Mouse (Mus musculus): ENCODE results near the gene Rragd. TPM values are rescaled to one million over a fixed set of nuclear protein-coding genes. Genes with fewer than 3 reads are reported as not detected.

The Rragd gene
- polyA plus RNA-seq, 1 experiment from 2014 or later: 21.1 TPM

DNA sequence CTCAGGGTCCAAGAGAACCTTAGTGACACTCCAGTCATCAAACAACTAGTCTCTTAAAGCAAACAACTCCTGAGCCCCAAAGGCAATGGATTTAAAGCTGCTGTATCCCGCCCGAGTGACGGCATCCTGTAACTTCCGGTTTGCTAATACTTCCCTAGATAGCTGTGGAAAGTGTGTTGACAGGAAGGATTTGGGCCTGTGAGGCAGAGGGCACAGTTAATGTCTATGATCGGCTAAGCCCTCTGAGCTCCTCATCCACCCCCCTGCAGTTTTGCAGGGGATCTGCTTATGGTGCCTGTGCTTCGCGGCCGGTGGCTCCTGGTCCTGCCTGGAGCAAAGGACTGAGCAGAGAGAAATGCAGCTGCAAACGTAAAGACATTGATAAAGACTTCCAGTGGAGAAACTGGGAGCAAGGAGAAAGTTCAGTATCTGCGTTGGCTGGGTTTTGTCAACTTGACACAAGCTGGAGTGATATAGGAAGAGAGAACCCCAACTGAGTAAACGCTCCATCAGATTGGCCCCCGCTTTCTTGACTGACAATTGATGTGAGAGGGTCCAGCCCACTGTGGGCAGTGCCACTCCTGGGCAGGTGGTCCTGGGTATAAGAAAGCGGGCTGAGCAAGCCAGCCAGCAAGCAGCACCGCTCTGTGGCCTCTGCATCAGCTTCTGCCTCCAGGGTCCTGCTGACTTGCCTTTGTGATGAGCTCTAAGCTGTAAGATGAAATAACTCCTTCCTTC, 83.6 kb downstream of the Rragd start:
- Histone ChIP-seq H3K4me2 (replicated peaks; ENCODE audit: low read depth, low read length) (no peak overlapping the region), H3K9me3 (ENCODE audit: control insufficient read depth, low read length) (no peaks in the 10 kb centered on the region), H3K4me1 (ENCODE audit: control insufficient read depth, insufficient read depth, low read length) (no peaks in the 10 kb centered on the region), H3K9ac (ENCODE audit: low read depth, low read length) (no peak overlapping the region), H3K36me3 (ENCODE audit: control insufficient read depth, insufficient read depth, low read length) (no peaks in the 10 kb centered on the region), H3K4me3 (ENCODE audit: low read length) (no peak overlapping the region), H3K27me3 (ENCODE audit: control insufficient read depth, insufficient read depth, low read length) (no peaks in the 10 kb centered on the region), H3K27ac (ENCODE audit: low read depth, low read length) (no peak overlapping the region)
- WGBS: 72% methylated on average over 14 of the region's 14 CpGs
- ATAC-seq (ENCODE audit: low FRiP score, low TSS enrichment): no peak

DNA sequence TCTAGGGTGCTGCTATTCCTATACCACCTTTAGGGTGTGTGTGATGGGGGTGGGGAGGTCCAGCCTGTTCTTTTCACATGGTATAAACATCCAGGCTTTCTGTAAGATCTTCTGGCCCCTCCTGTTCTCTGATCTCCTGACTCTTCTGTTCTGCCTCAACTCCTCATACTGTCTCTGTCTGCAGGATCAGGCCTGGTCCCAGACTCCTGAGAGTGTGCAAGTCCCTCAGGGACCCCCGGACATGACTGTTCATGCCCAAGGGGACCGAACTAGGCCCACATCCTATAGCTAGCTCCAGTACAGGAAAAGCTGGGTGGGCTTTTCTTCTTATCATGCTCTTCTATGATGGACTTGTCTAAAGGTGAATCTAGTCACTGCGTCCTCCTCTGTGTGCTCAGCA, 84.5 kb downstream of the Rragd start:
- H3K9ac ChIP-seq (ENCODE audit: low read depth, low read length): no peak overlapping the region
- no peaks in the 10 kb centered on the region for H3K36me3 ChIP-seq (ENCODE audit: control insufficient read depth, insufficient read depth, low read length)
- no peaks in the 10 kb centered on the region for H3K9me3 ChIP-seq (ENCODE audit: control insufficient read depth, low read length)
- H3K27me3 ChIP-seq (ENCODE audit: control insufficient read depth, insufficient read depth, low read length): no peaks in the 10 kb centered on the region
- WGBS: 90% methylated on average over 3 of the region's 3 CpGs
- H3K4me1 ChIP-seq (ENCODE audit: control insufficient read depth, insufficient read depth, low read length): no peaks in the 10 kb centered on the region
- no peak overlapping the region for H3K4me2 ChIP-seq (replicated peaks; ENCODE audit: low read depth, low read length)
- no peak overlapping the region for H3K4me3 ChIP-seq (ENCODE audit: low read length)
- no peak overlapping the region for H3K27ac ChIP-seq (ENCODE audit: low read depth, low read length)
- ATAC-seq (ENCODE audit: low FRiP score, low TSS enrichment): no peak

DNA sequence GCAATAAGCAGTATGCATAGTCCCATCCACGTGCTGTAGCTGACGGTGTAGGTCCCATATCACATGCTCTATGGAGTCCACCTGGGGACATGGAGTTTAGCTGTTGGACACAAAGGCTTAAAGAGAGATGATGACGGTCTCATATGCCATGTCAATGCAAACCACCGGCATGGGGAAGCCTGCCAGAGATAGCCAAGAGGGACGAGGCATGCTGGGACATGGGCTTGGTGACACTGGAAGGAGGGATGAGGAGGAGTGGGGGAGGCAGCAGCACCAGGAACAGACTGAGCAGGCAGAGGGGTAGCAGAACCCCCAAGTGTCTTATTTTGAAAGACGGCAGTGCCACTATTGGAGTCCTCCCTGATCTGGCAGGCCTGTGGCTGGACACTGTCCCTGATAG, 85.0 kb downstream of the Rragd start:
- H3K27ac ChIP-seq (ENCODE audit: low read depth, low read length): no peak overlapping the region
- H3K9me3 ChIP-seq (ENCODE audit: control insufficient read depth, low read length): no peaks in the 10 kb centered on the region
- no peak overlapping the region for H3K4me3 ChIP-seq (ENCODE audit: low read length)
- 92% methylated on average over 6 of the region's 6 CpGs for WGBS
- H3K27me3 ChIP-seq (ENCODE audit: control insufficient read depth, insufficient read depth, low read length): no peaks in the 10 kb centered on the region
- H3K4me1 ChIP-seq (ENCODE audit: control insufficient read depth, insufficient read depth, low read length): no peaks in the 10 kb centered on the region
- H3K36me3 ChIP-seq (ENCODE audit: control insufficient read depth, insufficient read depth, low read length): no peaks in the 10 kb centered on the region
- no peak for ATAC-seq (ENCODE audit: low FRiP score, low TSS enrichment)
- H3K4me2 ChIP-seq (replicated peaks; ENCODE audit: low read depth, low read length): no peak overlapping the region
- H3K9ac ChIP-seq (ENCODE audit: low read depth, low read length): no peak overlapping the region

DNA sequence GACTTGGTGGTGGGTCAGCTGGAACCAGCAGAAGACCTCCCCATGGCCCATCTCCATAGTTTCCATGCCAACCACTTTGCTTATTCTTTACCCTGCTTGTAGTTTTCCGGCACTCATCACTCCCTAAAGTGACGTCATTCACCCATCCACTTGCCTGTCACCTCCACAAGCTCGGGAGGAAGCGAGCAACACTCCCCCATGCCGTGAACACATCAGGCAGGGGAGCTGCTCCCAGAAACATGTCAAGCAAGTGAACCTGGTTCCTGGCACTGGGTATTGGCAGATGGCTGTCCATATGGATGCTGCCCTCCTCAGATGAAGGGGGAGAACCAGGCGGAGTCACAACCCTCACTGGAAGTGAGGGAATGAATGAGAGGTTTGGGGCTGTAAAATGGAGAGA, 86.1 kb downstream of the Rragd start:
- ATAC-seq (ENCODE audit: low FRiP score, low TSS enrichment): no peak
- H3K36me3 ChIP-seq (ENCODE audit: control insufficient read depth, insufficient read depth, low read length): no peaks in the 10 kb centered on the region
- H3K27ac ChIP-seq (ENCODE audit: low read depth, low read length): no peak overlapping the region
- no peaks in the 10 kb centered on the region for H3K27me3 ChIP-seq (ENCODE audit: control insufficient read depth, insufficient read depth, low read length)
- no peaks in the 10 kb centered on the region for H3K9me3 ChIP-seq (ENCODE audit: control insufficient read depth, low read length)
- WGBS: 59% methylated on average over 6 of the region's 6 CpGs
- H3K4me1 ChIP-seq (ENCODE audit: control insufficient read depth, insufficient read depth, low read length): no peaks in the 10 kb centered on the region
- H3K9ac ChIP-seq (ENCODE audit: low read depth, low read length): no peak overlapping the region
- H3K4me2 ChIP-seq (replicated peaks; ENCODE audit: low read depth, low read length): no peak overlapping the region
- H3K4me3 ChIP-seq (ENCODE audit: low read length): no peak overlapping the region

DNA sequence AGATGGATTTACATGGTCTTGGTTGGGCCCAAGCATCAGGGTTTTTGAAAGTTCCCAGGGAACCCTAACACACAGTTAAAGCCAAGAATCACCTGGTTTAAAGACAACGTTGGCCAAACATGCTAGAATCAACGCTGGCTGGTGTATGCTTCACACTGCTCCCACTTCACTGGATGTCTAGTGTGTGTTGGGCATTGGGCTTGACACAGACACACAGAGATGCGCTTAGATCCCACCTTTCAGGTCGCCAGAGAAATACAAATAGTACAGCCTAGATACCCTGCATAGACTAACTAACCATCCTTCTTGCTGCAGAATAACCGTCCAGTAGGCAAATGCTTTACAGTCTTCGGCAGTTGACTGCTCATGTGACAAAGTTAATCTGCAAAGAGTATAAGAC, 87.5 kb downstream of the Rragd start:
- Histone ChIP-seq H3K9me3 (ENCODE audit: control insufficient read depth, low read length) (no peaks in the 10 kb centered on the region), H3K4me2 (replicated peaks; ENCODE audit: low read depth, low read length) (no peak overlapping the region), H3K27ac (ENCODE audit: low read depth, low read length) (no peak overlapping the region), H3K4me3 (ENCODE audit: low read length) (no peak overlapping the region), H3K27me3 (ENCODE audit: control insufficient read depth, insufficient read depth, low read length) (no peaks in the 10 kb centered on the region), H3K36me3 (ENCODE audit: control insufficient read depth, insufficient read depth, low read length) (no peaks in the 10 kb centered on the region), H3K9ac (ENCODE audit: low read depth, low read length) (no peak overlapping the region), H3K4me1 (ENCODE audit: control insufficient read depth, insufficient read depth, low read length) (no peaks in the 10 kb centered on the region)
- ATAC-seq (ENCODE audit: low FRiP score, low TSS enrichment): no peak
- 89% methylated on average over 6 of the region's 6 CpGs for WGBS

DNA sequence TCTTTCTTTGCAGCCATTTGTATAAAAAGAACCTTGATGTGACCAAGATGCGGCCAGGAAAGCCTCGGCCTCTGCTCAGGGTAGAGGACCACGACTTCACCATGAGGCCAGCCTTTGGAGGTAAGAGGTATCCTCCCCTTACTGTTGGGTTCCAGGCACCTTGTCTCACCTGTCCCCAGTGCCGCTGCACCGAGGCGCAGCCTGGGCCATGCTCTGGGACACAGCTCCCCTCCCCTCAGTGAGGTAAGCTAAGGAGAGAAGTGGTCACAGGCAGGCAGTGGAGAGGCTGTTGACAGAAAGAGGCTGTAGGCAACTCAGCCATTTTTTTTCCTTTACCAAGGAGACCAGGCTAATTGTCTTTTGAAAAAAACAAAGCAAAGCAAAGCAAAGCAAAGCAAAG, 88.5 kb downstream of the Rragd start:
- no peaks in the 10 kb centered on the region for H3K36me3 ChIP-seq (ENCODE audit: control insufficient read depth, insufficient read depth, low read length)
- H3K27ac ChIP-seq (ENCODE audit: low read depth, low read length): no peak overlapping the region
- H3K9ac ChIP-seq (ENCODE audit: low read depth, low read length): no peak overlapping the region
- H3K4me3 ChIP-seq (ENCODE audit: low read length): no peak overlapping the region
- no peaks in the 10 kb centered on the region for H3K27me3 ChIP-seq (ENCODE audit: control insufficient read depth, insufficient read depth, low read length)
- WGBS: 90% methylated on average over 6 of the region's 6 CpGs
- no peak overlapping the region for H3K4me2 ChIP-seq (replicated peaks; ENCODE audit: low read depth, low read length)
- ATAC-seq (ENCODE audit: low FRiP score, low TSS enrichment): no peak
- no peaks in the 10 kb centered on the region for H3K9me3 ChIP-seq (ENCODE audit: control insufficient read depth, low read length)
- no peaks in the 10 kb centered on the region for H3K4me1 ChIP-seq (ENCODE audit: control insufficient read depth, insufficient read depth, low read length)

Other genes starting within 250 kb of the Rragd start
- 116 and 146 TPM in 2 replicates for gene Lyrm2, start 182.8 kb upstream of the Rragd start, polyA plus RNA-seq (2014; fragmentation: Nextera tagmentation; extraction: Ambion mirVana)
- 7.1 and 14.3 TPM in 2 replicates for gene Ankrd6, start 32.2 kb upstream of the Rragd start, polyA plus RNA-seq (2014; fragmentation: Nextera tagmentation; extraction: Ambion mirVana)
- 34.4 and 43.6 TPM in 2 replicates for gene Ube2j1, start 48.4 kb downstream of the Rragd start, polyA plus RNA-seq (2014; fragmentation: Nextera tagmentation; extraction: Ambion mirVana)
- gene Gabrr2, start 80.0 kb downstream of the Rragd start, polyA plus RNA-seq (2014; fragmentation: Nextera tagmentation; extraction: Ambion mirVana): not detected in 2 replicates
- not detected in 2 replicates for gene Gabrr1, start 149.5 kb downstream of the Rragd start, polyA plus RNA-seq (2014; fragmentation: Nextera tagmentation; extraction: Ambion mirVana)
- 0.70 and 1.1 TPM in 2 replicates for gene Pm20d2, start 206.7 kb downstream of the Rragd start, polyA plus RNA-seq (2014; fragmentation: Nextera tagmentation; extraction: Ambion mirVana)
- 4.1 and 5.1 TPM in 2 replicates for gene Srsf12, start 226.0 kb downstream of the Rragd start, polyA plus RNA-seq (2014; fragmentation: Nextera tagmentation; extraction: Ambion mirVana)